Mouse (Mus musculus) cerebellum, adult 9-10 months (tissue): ENCODE measurements around the gene Tmem136.
A peak's percentile ranks its signal among the peaks of the same experiment; 100 is the strongest.
"Not testable (repeated sequence)": the region's sequence is repeated elsewhere in the genome, so short reads cannot be mapped to it uniquely, and the experiment has no call there.

Source experiments
- DNase-seq: peaks from one replicate; pipeline ENCODE4 v3.0.0; 2022

Gene Tmem136

GRCm38 (mm10) chr9:43116134-43116996 lies at the start of gene Tmem136:
Gene Tmem136, minus strand, starts transcription at chr9:43116570.
- DNase-seq = peak; percentile 74

- no peak for DNase-seq
These were observed 39.6 kb upstream of the Tmem136 start for GRCm38 (mm10) chr9:43155960-43156359.

- DNase-seq = no peak
These were observed 35.4 kb upstream of the Tmem136 start for GRCm38 (mm10) chr9:43151779-43152178.

GRCm38 (mm10) chr9:43150957-43151356 lies 34.6 kb upstream of the Tmem136 start:
- DNase-seq = no peak

- DNase-seq = no peak
These were observed 33.7 kb upstream of the Tmem136 start for GRCm38 (mm10) chr9:43150075-43150474.

- no peak for DNase-seq
These were observed 33.1 kb upstream of the Tmem136 start for GRCm38 (mm10) chr9:43149498-43149897.

GRCm38 (mm10) chr9:43145196-43145595 lies 28.8 kb upstream of the Tmem136 start:
- no peak for DNase-seq

GRCm38 (mm10) chr9:43144206-43144810 lies 27.9 kb upstream of the Tmem136 start:
- no peak for DNase-seq

GRCm38 (mm10) chr9:43141839-43142238 lies 25.5 kb upstream of the Tmem136 start:
- DNase-seq = peak; percentile 64

- no peak for DNase-seq
These were observed 17.2 kb upstream of the Tmem136 start for GRCm38 (mm10) chr9:43133525-43133924.

GRCm38 (mm10) chr9:43132380-43132779 lies 16.0 kb upstream of the Tmem136 start:
- DNase-seq = no peak

- DNase-seq = no peak
These were observed 15.6 kb upstream of the Tmem136 start for GRCm38 (mm10) chr9:43131940-43132339.

- DNase-seq = no peak
These were observed 14.3 kb upstream of the Tmem136 start for GRCm38 (mm10) chr9:43130684-43131083.

GRCm38 (mm10) chr9:43127101-43127787 lies 10.9 kb upstream of the Tmem136 start:
- no peak for DNase-seq

GRCm38 (mm10) chr9:43122379-43122778 lies 6.0 kb upstream of the Tmem136 start:
- DNase-seq = no peak

GRCm38 (mm10) chr9:43121948-43122347 lies 5.6 kb upstream of the Tmem136 start:
- not testable (repeated sequence) for DNase-seq

- DNase-seq = no peak
These were observed 597 bp upstream of the Tmem136 start for GRCm38 (mm10) chr9:43116997-43117336.

- DNase-seq = no peak
These were observed 788 bp downstream of the Tmem136 start for GRCm38 (mm10) chr9:43115431-43116133.

GRCm38 (mm10) chr9:43114833-43115232 lies 1.5 kb downstream of the Tmem136 start:
- no peak for DNase-seq

- DNase-seq = no peak
These were observed 5.9 kb downstream of the Tmem136 start for GRCm38 (mm10) chr9:43110286-43110980.

- DNase-seq = no peak
These were observed 7.2 kb downstream of the Tmem136 start for GRCm38 (mm10) chr9:43109125-43109524.

- no peak for DNase-seq
These were observed 7.6 kb downstream of the Tmem136 start for GRCm38 (mm10) chr9:43108721-43109120.

- no peak for DNase-seq
These were observed 8.3 kb downstream of the Tmem136 start for GRCm38 (mm10) chr9:43108081-43108480.
